Mouse (Mus musculus) midbrain, postnatal 0 days (tissue): ENCODE data around the gene Zfr2. TPM values are rescaled to one million over a fixed set of nuclear protein-coding genes. Genes with fewer than 3 reads are reported as not detected.

Experiments
- ATAC-seq: fragments of 200-750 bp; cut with Nextera tagmentation; 2 replicates; pipeline ENCODE4 v1.8.0; 2017; ENCODE audit warnings: moderate number of reproducible peaks, mild to moderate bottlenecking, moderate TSS enrichment, moderate library complexity; ENCODE audit not compliant: low FRiP score
- DNase-seq: peaks from one replicate; pipeline ENCODE4 v3.0.0-alpha.2; 2015; ENCODE audit warnings: low spot score
- H3K27ac ChIP-seq: fragments of 300-500 bp; sonication (generic); 2 replicates; pipeline ENCODE4 v1.5.1; 2014; ENCODE audit warnings: low read depth, mild to moderate bottlenecking, low read length, mixed read lengths
- H3K27me3 ChIP-seq: fragments of 300-500 bp; sonication (generic); 2 replicates; pipeline ENCODE4 v1.6.1; 2014; ENCODE audit warnings: low read length, control low read depth, mixed read lengths; ENCODE audit not compliant: insufficient read depth
- H3K36me3 ChIP-seq: fragments of 300-500 bp; sonication (generic); 2 replicates; pipeline ENCODE4 v1.6.1; 2014; ENCODE audit warnings: low read length, control low read depth, mixed read lengths; ENCODE audit not compliant: insufficient read depth
- H3K4me1 ChIP-seq: fragments of 300-500 bp; sonication (generic); 2 replicates; pipeline ENCODE4 v1.6.1; 2014; ENCODE audit warnings: mild to moderate bottlenecking, control low read depth, antibody characterized with exemption, low read length, mixed read lengths; ENCODE audit not compliant: insufficient read depth
- H3K4me2 ChIP-seq: fragments of 300-500 bp; sonication (generic); 2 replicates; pipeline ENCODE4 v1.6.1; 2014; ENCODE audit warnings: low read depth, mild to moderate bottlenecking, low read length, mixed read lengths; ENCODE audit not compliant: poor library complexity, severe bottlenecking
- H3K4me3 ChIP-seq: fragments of 300-500 bp; sonication (generic); 2 replicates; pipeline ENCODE4 v1.5.1; 2014; ENCODE audit warnings: low read depth, mild to moderate bottlenecking, low read length, moderate library complexity
- H3K9ac ChIP-seq: fragments of 300-500 bp; sonication (generic); replicated peaks from 2 replicates; pipeline ENCODE4 v1.6.1; 2014; ENCODE audit warnings: mild to moderate bottlenecking, low read length, moderate library complexity, mixed read lengths; ENCODE audit not compliant: poor library complexity, severe bottlenecking
- H3K9me3 ChIP-seq: fragments of 300-500 bp; sonication (generic); 2 replicates; pipeline ENCODE4 v1.6.1; 2016; ENCODE audit warnings: low read length, control low read depth
- CTCF ChIP-seq: IDR thresholded peaks from 2 replicates; pipeline ENCODE4 v1.5.1; 2016; ENCODE audit warnings: antibody characterized with exemption, mild to moderate bottlenecking
- WGBS: fragments of 180-500 bp; shearing (Covaris S2); extraction: QIAGEN DNeasy Blood & Tissue Kit; methylation state at CpG from one replicate; pipeline ENCODE4 v1.1.7; 2014; 5-methylcytosine and 5-hydroxymethylcytosine counted together
- polyA plus RNA-seq: library from polyadenylated mRNA; unstranded; fragments of >200 nt; fragmentation: Nextera tagmentation; extraction: Ambion mirVana; gene quantifications from 2 replicates; pipeline ENCODE4 v1.2.1, GENCODE M21; 2015
- total RNA-seq: library from RNA; depleted of rRNA; stranded (reverse); fragments of >200 nt; gene quantifications from 2 replicates; pipeline ENCODE4 v1.2.3, GENCODE M21; 2014

Gene Zfr2
- total and polyA plus RNA-seq, 2 experiments from 2014 or later = 25.3 to 61.3 TPM

DNA sequence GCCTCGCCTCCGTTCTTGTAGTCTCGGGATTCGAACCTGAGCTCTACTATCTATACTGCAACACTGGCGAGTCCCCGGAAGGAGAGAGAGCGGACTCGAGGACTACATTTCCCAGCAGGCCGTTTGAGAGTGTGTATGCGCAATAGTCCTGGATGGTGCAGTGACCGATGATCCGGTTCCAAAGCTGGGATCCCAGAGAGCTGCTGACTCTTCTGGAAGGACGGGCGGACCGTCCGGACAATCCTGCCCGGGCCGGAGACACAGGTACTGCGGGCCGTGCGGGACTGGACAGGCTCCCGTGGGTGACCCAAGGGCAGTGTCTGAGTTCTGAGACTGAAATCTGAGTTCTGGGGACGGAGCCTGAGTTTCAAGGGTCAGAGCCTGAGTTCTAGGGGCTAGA is 35.1 kb downstream of the Zfr2 start:
- Histone ChIP-seq H3K4me2 (peak overlapping the region; percentile 82), H3K4me3 (peak overlapping the region; percentile 61), H3K4me1 (peaks cover 13% of the 10 kb centered on the region), H3K36me3 (peaks cover 35% of the 10 kb centered on the region), H3K9me3 (no peaks in the 10 kb centered on the region), H3K27ac (peak overlapping the region; percentile 39; the same call in 1 of the 2 replicates), H3K27me3 (no peaks in the 10 kb centered on the region), H3K9ac (peak overlapping the region; percentile 70)
- 3% methylated on average over 23 of the region's 23 CpGs for WGBS
- ATAC-seq (no peak), DNase-seq (peak; percentile 95)
- TF ChIP-seq CTCF = no peak

DNA sequence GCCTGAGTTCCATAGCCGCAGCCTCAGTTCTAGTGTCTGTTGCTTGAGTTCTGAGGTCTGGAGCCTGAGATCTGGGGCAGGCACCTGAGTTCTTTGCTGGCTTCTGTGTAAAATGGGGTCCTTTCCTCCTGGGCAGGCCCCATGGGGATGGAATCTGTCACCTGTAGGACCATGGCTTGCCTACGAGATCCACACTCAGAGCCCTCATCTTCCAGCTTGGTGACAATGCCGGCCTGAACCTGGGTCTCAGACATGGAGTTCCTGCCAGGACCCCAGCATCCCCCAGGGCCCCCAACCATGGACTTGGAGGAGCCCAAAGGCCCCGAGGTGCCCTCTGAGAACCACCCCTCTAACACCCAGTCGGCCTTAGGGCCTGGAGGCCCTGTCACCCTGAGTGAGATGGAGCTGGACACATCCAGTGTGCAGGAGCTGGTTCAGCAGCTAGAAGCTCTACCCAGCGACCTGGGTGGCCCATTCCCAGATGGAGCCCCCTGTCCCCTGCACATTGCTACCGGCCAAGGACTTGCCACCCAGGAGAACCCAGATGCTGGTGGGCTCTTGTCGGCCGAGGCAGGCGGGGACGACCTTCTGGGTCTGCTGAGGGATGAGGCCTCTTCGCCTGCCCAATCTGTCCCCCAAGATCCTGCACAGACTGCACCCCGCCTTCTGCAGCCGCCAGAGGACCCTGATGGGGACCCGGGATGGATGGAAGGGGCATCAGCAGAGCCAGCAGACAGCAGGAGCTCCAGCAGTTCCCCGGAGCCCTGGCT is 35.9 kb downstream of the Zfr2 start:
- ATAC-seq (no peak), DNase-seq (no peak)
- WGBS = 74% methylated on average over 14 of the region's 16 CpGs
- Histone ChIP-seq H3K4me3 (peak overlapping the region; percentile 61), H3K27me3 (no peaks in the 10 kb centered on the region), H3K9me3 (no peaks in the 10 kb centered on the region), H3K4me2 (peak overlapping the region; percentile 82), H3K36me3 (peaks cover 38% of the 10 kb centered on the region), H3K27ac (no peak overlapping the region), H3K4me1 (peaks cover 13% of the 10 kb centered on the region), H3K9ac (peak overlapping the region; percentile 70)
- TF ChIP-seq CTCF = no peak

DNA sequence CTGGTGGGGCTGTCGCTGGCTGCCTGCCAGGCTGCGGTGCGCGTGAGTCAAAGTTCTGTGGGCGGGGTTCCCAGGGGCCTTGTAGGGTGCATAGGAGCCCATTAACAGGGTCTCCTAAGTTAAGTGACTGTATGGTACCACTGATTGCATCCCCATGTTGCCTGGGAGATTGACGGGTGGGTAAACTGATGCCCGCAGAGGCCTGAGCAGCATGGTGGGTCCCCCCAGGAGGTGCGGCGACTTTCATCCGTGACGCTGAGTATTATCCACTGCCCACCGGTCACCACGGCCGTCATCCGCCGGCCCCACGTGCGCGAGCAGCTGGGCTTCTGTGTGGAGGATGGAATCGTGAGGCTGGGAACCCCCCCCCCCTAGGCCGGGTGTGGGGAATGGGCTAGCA is 39.4 kb downstream of the Zfr2 start:
- Histone ChIP-seq H3K27me3 (no peaks in the 10 kb centered on the region), H3K4me2 (no peak overlapping the region), H3K36me3 (peaks cover 30% of the 10 kb centered on the region), H3K4me1 (peaks cover 5% of the 10 kb centered on the region), H3K4me3 (no peak overlapping the region), H3K9ac (no peak overlapping the region), H3K27ac (no peak overlapping the region), H3K9me3 (no peaks in the 10 kb centered on the region)
- no peak for ATAC-seq
- no peak for DNase-seq
- TF ChIP-seq CTCF = no peak
- WGBS = 92% methylated on average over 21 of the region's 21 CpGs

- DNase-seq (no peak), ATAC-seq (no peak)
- H3K4me2 ChIP-seq = no peak overlapping the region
- H3K27me3 ChIP-seq = no peaks in the 10 kb centered on the region
- WGBS = 94% methylated on average over 19 of the region's 19 CpGs
- no peaks in the 10 kb centered on the region for H3K9me3 ChIP-seq
- H3K36me3 ChIP-seq = peaks cover 30% of the 10 kb centered on the region
- no peak overlapping the region for H3K27ac ChIP-seq
- no peak overlapping the region for H3K4me3 ChIP-seq
- H3K4me1 ChIP-seq = no peaks in the 10 kb centered on the region
- no peak overlapping the region for H3K9ac ChIP-seq
- no peak for TF ChIP-seq CTCF
These were observed 40.9 kb downstream of the Zfr2 start for GRCm38 (mm10) chr10:81273842-81274241.

DNA sequence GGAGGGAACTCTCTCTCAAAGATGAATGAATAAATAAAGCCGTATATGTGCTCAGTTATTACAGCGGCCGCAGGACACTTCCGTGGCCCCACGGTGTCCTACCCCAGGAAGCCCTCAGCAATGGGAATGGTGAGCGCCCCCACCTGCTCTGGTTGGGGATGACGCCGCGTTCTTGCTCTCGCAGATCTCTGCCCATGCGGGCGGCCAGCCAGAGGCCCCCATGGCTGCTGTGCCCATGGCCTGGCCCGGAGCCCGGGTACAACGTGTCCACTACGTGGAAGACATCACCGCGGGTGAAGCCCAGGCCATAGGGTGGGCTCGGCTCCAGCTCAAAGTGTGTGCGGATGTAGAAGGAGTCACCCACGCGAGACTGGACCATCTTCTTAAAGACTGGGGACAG is 44.7 kb downstream of the Zfr2 start:
- no peak overlapping the region for H3K9ac ChIP-seq
- H3K27me3 ChIP-seq = no peaks in the 10 kb centered on the region
- no peaks in the 10 kb centered on the region for H3K4me1 ChIP-seq
- H3K27ac ChIP-seq = no peak overlapping the region
- no peak overlapping the region for H3K4me3 ChIP-seq
- ATAC-seq (no peak), DNase-seq (no peak)
- TF ChIP-seq CTCF = no peak
- no peaks in the 10 kb centered on the region for H3K9me3 ChIP-seq
- no peak overlapping the region for H3K4me2 ChIP-seq
- peaks cover 12% of the 10 kb centered on the region for H3K36me3 ChIP-seq
- WGBS = 76% methylated on average over 22 of the region's 22 CpGs

DNA sequence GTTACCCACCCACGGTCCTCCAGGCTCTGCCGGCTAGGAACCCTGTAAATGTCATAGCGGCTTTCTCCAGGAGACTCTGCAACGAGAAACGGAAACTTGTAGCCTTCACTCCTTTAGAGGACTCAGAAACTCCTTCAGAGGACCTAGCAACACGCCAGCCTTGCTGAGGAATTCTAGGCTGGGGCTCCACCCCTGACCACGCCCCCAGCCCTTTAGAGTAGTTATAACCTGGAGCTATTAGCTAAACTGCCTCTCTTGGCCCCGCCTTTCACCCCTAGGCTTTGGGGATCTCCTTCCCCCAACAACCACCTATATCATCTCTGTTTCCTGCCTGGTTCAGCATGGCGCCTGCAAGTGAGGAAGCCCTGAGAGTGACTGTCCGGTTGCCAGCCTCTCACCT is 46.5 kb downstream of the Zfr2 start:
- H3K4me1 ChIP-seq = no peaks in the 10 kb centered on the region
- WGBS = 48% methylated on average over 10 of the region's 10 CpGs
- ATAC-seq = no peak

More for the DNA sequence above, 46.5 kb downstream of the Zfr2 start:
- Histone ChIP-seq H3K4me3 (no peak overlapping the region), H3K9me3 (no peaks in the 10 kb centered on the region), H3K27ac (no peak overlapping the region), H3K4me2 (no peak overlapping the region), H3K9ac (no peak overlapping the region), H3K36me3 (no peaks in the 10 kb centered on the region), H3K27me3 (no peaks in the 10 kb centered on the region)
- TF ChIP-seq CTCF = no peak
- DNase-seq = no peak
